Mouse (Mus musculus) liver, embryonic 14.5 days (tissue): ENCODE measurements around the gene Ndufc2. TPM values are rescaled to one million over a fixed set of nuclear protein-coding genes. Genes with fewer than 3 reads are reported as not detected.
"Not testable (repeated sequence)": the region's sequence is repeated elsewhere in the genome, so short reads cannot be mapped to it uniquely, and the experiment has no call there.

Source experiments
- ATAC-seq: fragments of 200-750 bp; cut with Nextera tagmentation; 2 replicates; pipeline ENCODE4 v1.8.0; 2017; ENCODE audit warnings: moderate number of reproducible peaks, mild to moderate bottlenecking, moderate library complexity; ENCODE audit not compliant: insufficient read depth
- DNase-seq, 3 experiments: peaks; one replicate each; pipeline ENCODE4 v3.0.0-alpha.2; 2012 to 2013; ENCODE audit warnings: low read depth in 3 of 3, low spot score in 3 of 3
- H3K27ac ChIP-seq: fragments of 300-500 bp; sonication (generic); 2 replicates; pipeline ENCODE4 v1.5.1; 2014; ENCODE audit warnings: moderate library complexity, mild to moderate bottlenecking, control low read depth, inconsistent platforms
- H3K27me3 ChIP-seq: fragments of 300-500 bp; sonication (generic); 2 replicates; pipeline ENCODE4 v1.6.1; 2014; ENCODE audit warnings: mild to moderate bottlenecking, low read length, moderate library complexity; ENCODE audit not compliant: control insufficient read depth, insufficient read depth
- H3K36me3 ChIP-seq: fragments of 300-500 bp; sonication (generic); replicated peaks from 2 replicates; pipeline ENCODE4 v1.6.1; 2014; ENCODE audit warnings: low read depth; ENCODE audit not compliant: control insufficient read depth, insufficient read depth
- H3K4me1 ChIP-seq, 2 experiments: fragments of 200-500 bp in 1 of 2; fragments of 300-500 bp in 1 of 2; sonication (generic) in 1 of 2; replicated peaks; 2 replicates each; pipeline ENCODE4 v1.6.1; 2012 to 2014; ENCODE audit warnings: antibody characterized with exemption in 1 of 2, inconsistent platforms in 1 of 2, low read length in 1 of 2; ENCODE audit not compliant: control insufficient read depth in 2 of 2, insufficient read depth in 2 of 2
- H3K4me2 ChIP-seq: fragments of 300-500 bp; sonication (generic); 2 replicates; pipeline ENCODE4 v1.6.1; 2014; ENCODE audit warnings: low read depth, mild to moderate bottlenecking, control low read depth, moderate library complexity
- H3K4me3 ChIP-seq, 2 experiments: fragments of 200-500 bp in 1 of 2; fragments of 300-500 bp in 1 of 2; sonication (generic) in 1 of 2; 2 replicates each; pipeline ENCODE4 v1.5.1; 2012 to 2014; ENCODE audit warnings: low read depth in 2 of 2, low read length in 2 of 2, mild to moderate bottlenecking in 2 of 2, control low read depth in 1 of 2, inconsistent platforms in 1 of 2, moderate library complexity in 1 of 2; ENCODE audit not compliant: insufficient read depth in 1 of 2
- H3K9ac ChIP-seq: fragments of 300-500 bp; sonication (generic); replicated peaks from 2 replicates; pipeline ENCODE4 v1.6.1; 2014; ENCODE audit warnings: mild to moderate bottlenecking, control low read depth, moderate library complexity
- H3K9me3 ChIP-seq: fragments of 300-500 bp; sonication (generic); 2 replicates; pipeline ENCODE4 v1.6.1; 2016; ENCODE audit warnings: low read length, mixed read lengths; ENCODE audit not compliant: control insufficient read depth
- CTCF ChIP-seq: IDR thresholded peaks from 2 replicates; pipeline ENCODE4 v1.5.1; 2016; ENCODE audit warnings: antibody characterized with exemption, low read depth, control low read depth
- EP300 ChIP-seq: IDR thresholded peaks from 2 replicates; pipeline ENCODE4 v1.6.1; 2016; ENCODE audit warnings: antibody characterized with exemption, low read depth
- WGBS: fragments of 180-500 bp; shearing (Covaris S2); extraction: QIAGEN DNeasy Blood & Tissue Kit; methylation state at CpG from one replicate; pipeline ENCODE4 v1.1.7; 2014; ENCODE audit not compliant: insufficient replicate concordance; 5-methylcytosine and 5-hydroxymethylcytosine counted together
- polyA plus RNA-seq, 2 experiments: library from polyadenylated mRNA; depleted of rRNA in 1 of 2; stranded (reverse) in 1 of 2; unstranded in 1 of 2; fragments of >200 nt; fragmentation: Nextera tagmentation in 1 of 2; extraction: Ambion mirVana in 1 of 2; gene quantifications; 2 replicates each; pipeline versions ENCODE4 v1.2.1 to v1.2.3; 2012 to 2014

Gene Ndufc2
- polyA plus RNA-seq, 2 experiments: 107 to 250 TPM

DNA sequence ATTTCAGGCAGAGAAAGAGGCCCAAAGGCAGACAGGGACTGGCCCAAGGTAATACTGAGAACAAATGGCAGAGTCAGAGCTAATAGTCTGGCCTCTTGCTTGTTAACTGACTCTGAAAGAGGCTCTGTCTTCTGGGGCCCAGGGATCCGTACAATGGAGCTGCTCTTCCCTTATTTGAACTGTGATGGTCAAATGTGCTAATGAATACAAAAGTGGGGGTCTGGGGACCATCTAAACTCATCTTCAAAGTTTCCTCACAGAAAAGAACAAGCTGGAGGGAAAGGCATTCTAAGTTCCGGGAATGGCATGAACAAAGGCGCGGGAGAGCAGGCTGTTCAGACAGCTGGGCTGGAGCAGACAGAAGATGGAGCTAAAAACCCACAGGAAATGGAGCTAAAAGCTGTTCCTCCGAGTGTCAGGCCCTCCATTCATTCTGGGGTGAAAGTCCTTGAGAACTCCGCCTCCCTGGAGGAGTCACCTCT lies 47.3 kb downstream of the Ndufc2 start:
- no peak overlapping the region for H3K9ac ChIP-seq
- H3K9me3 ChIP-seq: no peaks in the 10 kb centered on the region
- H3K27ac ChIP-seq: no peak overlapping the region
- TF ChIP-seq CTCF (peak; percentile 16; the same call in 1 of the 2 replicates), EP300 (no peak)
- H3K27me3 ChIP-seq: no peaks in the 10 kb centered on the region
- 50% methylated on average over 6 of the region's 6 CpGs for WGBS
- no peak overlapping the region for H3K4me3 ChIP-seq
- DNase-seq (no peak), ATAC-seq (no peak)
- H3K4me1 ChIP-seq: peaks cover 6 to 9% of the 10 kb centered on the region in 2 experiments
- H3K36me3 ChIP-seq: no peaks in the 10 kb centered on the region
- no peak overlapping the region for H3K4me2 ChIP-seq

- H3K4me3 ChIP-seq, H3K27me3 ChIP-seq, DNase-seq, H3K36me3 ChIP-seq, H3K9me3 ChIP-seq, ATAC-seq: not testable (repeated sequence)
- WGBS: 38% methylated on average over 2 of the region's 2 CpGs
- Histone ChIP-seq H3K27ac (peak within 1 kb of the TSS; percentile 98), H3K9ac (peak within 1 kb of the TSS; percentile 95; the same call in 1 of the 2 replicates), H3K4me1 (peaks cover 27 to 34% of the 10 kb centered on the region in 2 experiments), H3K4me2 (peak within 1 kb of the TSS; percentile 95)
Observed at GRCm38 (mm10) chr7:97451023-97451422, 51.2 kb downstream of the Ndufc2 start, which contains the start of gene Kctd14. Gene Kctd14, plus strand, starts transcription at chr7:97451323.

DNA sequence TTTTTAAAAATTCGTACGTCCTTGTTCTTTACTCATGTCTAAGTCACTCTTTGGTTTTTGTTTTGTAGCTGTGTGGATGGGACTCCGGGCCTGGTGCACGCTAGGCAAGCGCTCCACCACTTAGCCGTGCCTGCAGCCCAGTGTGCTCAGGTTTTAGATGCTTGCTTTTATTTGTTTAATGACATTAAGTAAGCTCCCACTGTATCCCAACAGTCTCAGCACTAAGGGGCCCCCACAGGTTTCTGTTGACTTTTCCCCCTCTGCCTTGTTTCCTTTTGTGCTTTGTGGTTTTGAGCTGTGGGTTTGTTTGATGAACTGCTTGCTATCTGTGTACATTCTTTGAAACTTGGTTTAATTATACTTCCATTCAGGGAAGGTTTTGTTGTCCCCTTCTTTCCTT lies 52.4 kb downstream of the Ndufc2 start:
- Histone ChIP-seq H3K36me3 (no peaks in the 10 kb centered on the region; the same call in 1 of the 2 replicates), H3K4me2 (peak overlapping the region; percentile 95), H3K27me3 (no peaks in the 10 kb centered on the region), H3K27ac (peak overlapping the region; percentile 98), H3K9ac (peak overlapping the region; percentile 95), H3K9me3 (no peaks in the 10 kb centered on the region), H3K4me3 (no peak overlapping the region), H3K4me1 (peaks cover 27 to 34% of the 10 kb centered on the region in 2 experiments)
- WGBS: 51% methylated on average over 6 of the region's 6 CpGs
- no peak for ATAC-seq
- no peak for DNase-seq
- TF ChIP-seq EP300: no peak
- TF ChIP-seq CTCF: no peak

DNA sequence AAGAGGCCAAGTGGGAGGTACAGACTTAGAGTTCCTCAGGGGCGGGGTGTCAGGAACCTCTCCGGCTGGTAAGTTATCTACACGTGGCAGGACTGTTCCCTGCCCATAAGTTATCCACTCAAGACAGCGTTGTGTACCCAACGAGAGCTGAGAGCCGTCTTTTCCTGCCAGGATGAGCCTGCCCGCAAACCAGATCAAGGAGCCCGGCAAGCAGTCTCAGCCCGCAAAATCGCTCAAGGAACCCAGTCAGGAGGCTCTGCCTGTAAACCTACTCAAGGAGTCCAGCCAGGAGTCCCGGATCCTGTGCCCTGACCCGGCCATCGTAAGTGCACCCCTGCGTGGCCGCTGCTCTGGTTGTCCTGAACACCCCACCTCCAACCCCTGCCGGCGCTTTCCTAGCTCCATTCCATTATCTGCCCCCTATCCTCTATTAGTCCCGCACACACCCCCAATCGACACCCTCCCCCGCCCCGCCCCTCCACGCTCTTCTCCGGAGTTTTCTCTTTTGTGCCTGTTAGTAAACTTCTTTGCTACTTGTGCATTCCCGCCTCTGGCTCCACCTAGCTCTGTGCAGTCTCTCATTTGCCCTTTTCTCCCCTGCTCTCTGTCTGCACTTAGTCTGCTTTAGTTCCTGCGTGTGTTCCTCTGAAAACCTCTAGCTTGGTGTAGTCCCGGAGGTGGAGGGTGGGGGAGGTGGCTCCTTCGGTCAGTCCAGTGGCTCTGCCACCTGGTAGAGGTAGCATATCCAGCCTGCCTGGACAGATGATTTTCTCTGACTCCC lies 53.5 kb downstream of the Ndufc2 start:
- H3K36me3 ChIP-seq: peaks cover 7% of the 10 kb centered on the region
- peak overlapping the region; percentile 95 for H3K4me2 ChIP-seq
- peak; percentile 79 to 80 (median 80) for DNase-seq
- peak overlapping the region; percentile 98 for H3K27ac ChIP-seq
- peak overlapping the region; percentile 95 for H3K9ac ChIP-seq
- H3K4me1 ChIP-seq: peaks cover 27 to 34% of the 10 kb centered on the region in 2 experiments
- no peaks in the 10 kb centered on the region for H3K27me3 ChIP-seq
- under 1% methylated on average over 27 of the region's 27 CpGs for WGBS
- peak; percentile 99 for ATAC-seq
- peak overlapping the region; percentile 67 to 98 for H3K4me3 ChIP-seq
- TF ChIP-seq CTCF (no peak), EP300 (peak; percentile 73)
- H3K9me3 ChIP-seq: no peaks in the 10 kb centered on the region

DNA sequence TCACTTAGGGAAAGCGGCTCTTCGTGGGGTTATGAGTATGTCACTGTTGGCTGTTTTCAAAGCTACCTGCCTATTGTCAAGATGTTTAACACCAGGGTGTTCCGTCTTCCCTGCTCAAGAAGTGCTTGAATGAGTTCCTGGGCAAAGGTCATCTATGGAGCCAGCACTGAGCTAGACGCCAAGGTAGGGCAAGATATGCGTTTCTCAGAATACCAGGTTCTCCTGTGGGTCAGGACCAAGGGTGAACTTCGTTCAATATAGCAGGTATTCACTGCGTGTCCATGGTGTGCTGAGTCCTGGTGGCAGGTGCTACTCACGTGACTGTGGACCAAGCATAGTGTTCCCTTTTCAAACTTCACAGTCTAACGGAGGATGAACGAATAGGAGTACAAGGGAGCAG lies 55.0 kb downstream of the Ndufc2 start:
- no peaks in the 10 kb centered on the region for H3K9me3 ChIP-seq
- H3K4me1 ChIP-seq: peaks cover 27 to 34% of the 10 kb centered on the region in 2 experiments
- DNase-seq: no peak
- WGBS: 86% methylated on average over 10 of the region's 10 CpGs
- peak overlapping the region; percentile 95 for H3K4me2 ChIP-seq
- H3K27ac ChIP-seq: peak overlapping the region; percentile 22; the same call in 1 of the 2 replicates
- H3K27me3 ChIP-seq: no peaks in the 10 kb centered on the region
- peak overlapping the region; percentile 57 for H3K9ac ChIP-seq
- TF ChIP-seq CTCF (no peak), EP300 (no peak)
- peak overlapping the region; percentile 16 to 67 for H3K4me3 ChIP-seq
- peaks cover 7% of the 10 kb centered on the region for H3K36me3 ChIP-seq
- ATAC-seq: no peak
